Mouse (Mus musculus) layer of hippocampus, adult 18-20 months (tissue): ENCODE data around the gene Prim2. TPM values are rescaled to one million over a fixed set of nuclear protein-coding genes. Genes with fewer than 3 reads are reported as not detected.

Experiments
- DNase-seq, 2 experiments: peaks; one replicate each; pipeline ENCODE4 v3.0.0; 2022; ENCODE audit warnings: low spot score in 2 of 2
- total RNA-seq, 2 experiments: library from RNA; stranded (reverse); gene quantifications; 2 replicates each; pipeline ENCODE4 v1.2.3; 2021

Prim2 gene
- total RNA-seq, 2 experiments from 2014 or later = 4.5 to 5.0 TPM

GRCm38 (mm10) chr1:33556638-33557037 is 113.0 kb downstream of the Prim2 start:
- no peak for DNase-seq

DNA sequence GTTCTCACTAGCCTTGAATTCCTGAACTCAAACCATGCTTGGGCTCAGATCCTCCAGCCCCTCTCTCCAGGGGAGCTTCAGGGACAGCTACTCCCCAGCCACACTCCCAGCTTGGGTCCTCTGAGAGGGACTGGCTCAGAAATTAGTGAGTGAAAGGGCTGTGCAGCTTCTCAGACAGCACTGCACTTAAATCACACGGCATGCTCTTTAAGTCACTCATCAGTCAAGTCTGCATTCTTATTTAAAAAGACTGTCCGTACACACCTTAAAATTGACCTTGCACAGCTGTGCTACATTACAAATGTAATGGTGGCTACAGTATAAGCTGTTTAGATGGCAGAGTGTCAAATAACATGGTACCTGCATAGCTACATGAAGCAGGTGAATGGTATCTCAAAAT is 114.0 kb downstream of the Prim2 start:
- no peak for DNase-seq

DNA sequence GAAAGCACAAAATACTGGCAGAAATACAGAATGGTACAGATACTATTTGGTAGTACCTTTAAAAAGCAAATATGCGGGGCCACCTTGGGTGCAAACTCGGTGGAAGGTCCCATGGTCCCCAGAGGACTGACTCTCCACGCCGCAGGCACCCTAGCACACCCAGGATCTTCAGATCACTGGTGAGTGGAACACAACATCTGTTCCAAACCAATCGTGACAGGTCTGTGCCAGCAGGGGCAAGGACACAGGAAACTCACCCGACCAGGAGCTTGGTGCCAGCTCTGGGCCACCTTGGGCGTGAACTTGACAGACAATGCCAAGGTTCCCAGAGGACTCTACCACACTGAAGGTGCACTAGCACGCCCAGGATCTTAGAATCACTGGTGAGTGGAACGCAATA is 118.2 kb downstream of the Prim2 start:
- DNase-seq = no peak

DNA sequence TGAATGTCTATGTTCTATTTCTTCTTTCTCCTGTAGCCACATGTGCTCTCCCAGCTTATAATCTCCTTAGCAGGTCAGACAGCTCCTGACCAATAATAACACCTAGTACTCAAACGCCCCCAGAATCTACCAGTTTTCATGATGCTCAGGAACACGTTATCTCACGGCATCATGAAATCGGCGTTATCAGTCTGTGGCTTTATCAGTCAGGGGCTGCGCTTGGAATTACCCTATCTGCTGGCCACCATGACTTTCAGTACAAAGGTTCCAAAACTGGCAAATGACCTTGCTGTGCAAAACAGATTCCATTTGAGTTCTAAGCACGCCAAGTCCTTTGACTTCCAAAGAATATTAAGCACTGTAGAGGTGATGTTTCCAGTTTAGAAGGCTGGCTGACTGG is 127.9 kb downstream of the Prim2 start:
- DNase-seq = no peak

DNA sequence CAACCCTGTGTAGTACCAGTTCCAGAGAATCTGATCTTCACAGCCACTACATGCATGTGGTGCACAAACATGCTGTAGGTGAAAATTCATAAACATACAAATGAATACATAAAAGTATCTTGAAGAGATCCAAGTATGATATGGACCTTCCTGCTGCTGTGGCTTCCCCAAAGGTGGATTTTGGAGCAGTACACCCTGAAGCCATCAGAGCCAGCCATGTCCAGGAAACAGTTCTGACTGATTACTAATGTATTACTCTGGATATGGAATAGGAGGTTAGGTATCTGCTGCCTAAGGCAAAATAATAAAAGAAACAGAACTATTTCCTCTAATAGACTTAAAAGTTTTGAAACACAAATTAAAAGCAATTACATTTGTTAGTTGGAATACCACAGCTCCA is 131.6 kb downstream of the Prim2 start:
- DNase-seq = no peak

GRCm38 (mm10) chr1:33536272-33537004 is 133.2 kb downstream of the Prim2 start:
- DNase-seq = no peak

DNA sequence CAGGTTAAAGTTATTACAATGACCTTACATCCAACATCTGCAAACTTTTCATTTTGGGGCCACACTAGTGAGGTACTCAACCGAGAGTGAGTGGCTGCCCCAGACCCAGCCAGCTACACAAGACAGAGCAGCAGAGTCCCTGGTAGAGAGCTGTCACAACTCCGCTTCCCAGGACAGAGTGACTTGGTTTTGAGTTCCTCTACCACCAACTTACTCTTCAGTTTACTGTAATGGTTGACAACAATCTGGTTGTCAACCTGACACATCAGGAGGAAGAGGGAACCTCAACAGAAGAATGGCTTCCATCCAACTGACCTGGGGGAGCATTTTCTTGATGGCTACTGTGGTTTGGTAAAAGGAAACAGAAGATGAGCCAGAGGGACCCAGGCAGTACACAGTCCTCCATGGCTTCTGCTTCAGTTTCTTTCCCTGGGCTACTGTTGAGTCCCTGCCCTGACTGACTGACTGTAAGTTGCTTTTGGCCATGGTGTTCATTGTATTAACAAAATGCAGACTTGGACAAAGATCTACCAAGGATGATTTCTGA is 134.4 kb downstream of the Prim2 start:
- DNase-seq = no peak

GRCm38 (mm10) chr1:33531860-33532259 is 137.7 kb downstream of the Prim2 start:
- DNase-seq = no peak

GRCm38 (mm10) chr1:33531097-33531856 is 138.3 kb downstream of the Prim2 start:
- peak; percentile 51 to 82 for DNase-seq

- no peak for DNase-seq
Measured at GRCm38 (mm10) chr1:33530491-33530890, 139.1 kb downstream of the Prim2 start.

DNA sequence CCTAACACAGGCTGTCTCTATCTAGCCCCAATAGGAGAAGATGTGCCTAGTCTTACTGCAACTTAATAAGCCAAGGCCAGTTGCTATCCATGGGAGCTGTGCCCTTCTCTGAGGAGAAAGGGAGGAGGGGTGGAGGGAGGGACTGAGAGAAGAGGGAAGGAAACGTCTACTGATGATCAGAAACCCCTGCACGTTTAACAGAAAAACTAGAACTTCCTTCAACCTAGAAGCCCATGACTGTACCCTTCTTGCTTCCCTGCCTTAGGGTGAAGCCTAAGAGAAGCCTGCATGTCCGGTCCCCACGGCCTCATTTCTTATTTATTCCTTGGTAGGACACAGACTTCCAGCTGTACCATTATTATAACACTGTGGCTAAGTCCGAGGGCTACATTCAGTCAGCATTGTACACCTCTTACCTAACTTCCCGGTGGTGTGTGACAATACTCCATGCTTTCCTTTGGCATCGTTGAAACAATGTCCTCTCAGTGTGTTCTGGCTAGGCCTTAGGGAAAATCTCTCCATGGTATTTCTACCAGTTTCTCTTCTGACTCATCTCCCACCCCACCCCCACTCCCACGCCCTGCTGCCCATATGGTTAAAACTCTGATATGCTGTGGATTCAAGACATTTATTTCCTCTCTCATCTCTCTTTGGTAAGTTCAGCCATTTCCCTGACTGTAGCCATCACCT is 139.9 kb downstream of the Prim2 start:
- peak; percentile 37 to 51 for DNase-seq

- DNase-seq = peak in 1 of 2 experiments; percentile 47
Measured at GRCm38 (mm10) chr1:33527352-33527863, 142.2 kb downstream of the Prim2 start.

GRCm38 (mm10) chr1:33523223-33523622 is 146.4 kb downstream of the Prim2 start:
- DNase-seq = peak in 1 of 2 experiments; percentile 48

GRCm38 (mm10) chr1:33515124-33515523 is 154.5 kb downstream of the Prim2 start:
- no peak for DNase-seq

GRCm38 (mm10) chr1:33511310-33511709 is 158.3 kb downstream of the Prim2 start:
- DNase-seq = no peak

GRCm38 (mm10) chr1:33504371-33504770 is 165.2 kb downstream of the Prim2 start:
- no peak for DNase-seq

GRCm38 (mm10) chr1:33502890-33503289 is 166.7 kb downstream of the Prim2 start:
- DNase-seq = no peak

DNA sequence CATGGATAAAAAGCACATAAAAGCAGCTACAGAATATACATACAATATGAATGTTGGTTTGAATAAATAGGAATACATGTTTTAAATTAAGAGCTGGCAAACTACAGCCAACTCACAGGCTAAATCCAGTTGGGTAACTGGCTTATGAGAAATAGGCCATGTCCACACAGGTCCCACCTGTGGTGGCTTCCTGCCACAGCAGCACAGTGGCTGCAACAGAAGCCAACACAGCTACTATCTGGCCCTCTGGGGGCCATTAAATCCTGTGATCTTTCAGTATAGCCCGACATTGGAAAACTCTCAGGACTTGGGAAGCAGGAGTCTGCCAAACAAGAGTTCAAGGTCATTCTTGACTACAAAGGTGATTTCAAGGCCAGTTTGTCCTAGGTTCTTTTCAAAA is 167.3 kb downstream of the Prim2 start:
- no peak for DNase-seq

GRCm38 (mm10) chr1:33500111-33500510 is 169.5 kb downstream of the Prim2 start:
- no peak for DNase-seq

- peak in 1 of 2 experiments; percentile 54 for DNase-seq
Measured at GRCm38 (mm10) chr1:33499603-33500002, 170.0 kb downstream of the Prim2 start.

DNA sequence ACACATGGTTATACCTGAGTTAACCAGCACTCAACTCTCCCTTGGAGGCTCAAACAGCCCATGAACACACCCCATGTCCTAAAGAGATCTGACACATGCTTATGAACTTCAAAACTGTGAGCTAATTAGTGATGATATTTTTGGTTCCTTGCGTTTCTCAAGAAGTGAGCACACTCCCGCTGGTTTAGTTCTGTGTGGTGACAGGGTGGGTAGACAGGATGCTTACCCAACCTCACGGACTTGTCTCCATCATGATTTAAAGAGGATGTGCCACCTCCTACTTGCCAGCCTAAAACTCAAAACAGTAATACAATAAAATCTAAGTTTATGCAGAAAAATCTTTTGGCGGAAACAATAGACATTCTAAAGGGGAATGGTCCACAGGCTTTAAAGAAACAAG is 173.5 kb downstream of the Prim2 start:
- no peak for DNase-seq
